Mouse (Mus musculus) adrenal gland, adult 18-20 months (tissue): ENCODE data around the gene Rho. TPM values are rescaled to one million over a fixed set of nuclear protein-coding genes. Genes with fewer than 3 reads are reported as not detected.

ENCODE experiments used
- DNase-seq, 2 experiments: peaks; one replicate each; pipeline ENCODE4 v3.0.0; 2021 to 2022; ENCODE audit warnings: low spot score in 2 of 2
- total RNA-seq, 2 experiments: library from RNA; stranded (reverse); gene quantifications; 1 replicate in 1 of 2; 2 replicates in 1 of 2; pipeline ENCODE4 v1.2.3; 2021

Gene Rho
- total RNA-seq, 2 experiments from 2014 or later, result 0.26 to 0.40 TPM

DNA sequence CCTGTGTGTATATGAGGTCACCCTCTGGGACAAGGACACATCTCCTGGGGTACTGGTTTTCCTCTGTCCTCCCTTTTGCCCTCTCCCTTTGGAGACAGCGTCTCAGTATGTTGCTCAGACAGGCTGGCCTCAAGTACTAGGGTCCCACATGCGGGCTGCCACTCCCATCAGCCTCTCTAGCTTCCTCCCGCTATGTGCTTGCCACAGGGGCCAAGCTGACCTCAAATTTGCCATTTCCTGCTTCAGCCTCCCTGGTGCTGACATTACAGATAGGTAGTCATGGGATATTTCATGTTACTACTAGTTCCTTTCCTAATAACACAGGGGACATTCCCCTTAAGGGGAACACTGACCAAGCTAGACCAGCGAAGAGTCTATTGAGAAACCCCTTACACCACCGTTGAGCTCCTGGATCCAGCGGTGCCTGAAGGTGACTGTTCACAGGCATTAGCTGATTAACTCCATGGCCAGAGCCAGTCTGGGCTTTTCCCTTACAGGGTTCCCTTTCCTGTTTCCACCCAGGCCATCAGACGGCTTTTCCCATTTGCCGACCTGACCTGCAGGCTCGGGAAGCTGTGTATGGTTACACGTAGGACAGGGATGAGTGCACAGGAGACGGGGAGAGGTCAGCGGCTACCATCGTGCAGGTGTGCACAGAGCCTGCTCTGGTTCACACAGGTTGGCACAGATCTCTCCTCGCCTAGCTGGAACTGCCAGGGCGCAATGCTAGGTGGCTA is 41.8 kb downstream of the Rho start:
- no peak for DNase-seq

DNA sequence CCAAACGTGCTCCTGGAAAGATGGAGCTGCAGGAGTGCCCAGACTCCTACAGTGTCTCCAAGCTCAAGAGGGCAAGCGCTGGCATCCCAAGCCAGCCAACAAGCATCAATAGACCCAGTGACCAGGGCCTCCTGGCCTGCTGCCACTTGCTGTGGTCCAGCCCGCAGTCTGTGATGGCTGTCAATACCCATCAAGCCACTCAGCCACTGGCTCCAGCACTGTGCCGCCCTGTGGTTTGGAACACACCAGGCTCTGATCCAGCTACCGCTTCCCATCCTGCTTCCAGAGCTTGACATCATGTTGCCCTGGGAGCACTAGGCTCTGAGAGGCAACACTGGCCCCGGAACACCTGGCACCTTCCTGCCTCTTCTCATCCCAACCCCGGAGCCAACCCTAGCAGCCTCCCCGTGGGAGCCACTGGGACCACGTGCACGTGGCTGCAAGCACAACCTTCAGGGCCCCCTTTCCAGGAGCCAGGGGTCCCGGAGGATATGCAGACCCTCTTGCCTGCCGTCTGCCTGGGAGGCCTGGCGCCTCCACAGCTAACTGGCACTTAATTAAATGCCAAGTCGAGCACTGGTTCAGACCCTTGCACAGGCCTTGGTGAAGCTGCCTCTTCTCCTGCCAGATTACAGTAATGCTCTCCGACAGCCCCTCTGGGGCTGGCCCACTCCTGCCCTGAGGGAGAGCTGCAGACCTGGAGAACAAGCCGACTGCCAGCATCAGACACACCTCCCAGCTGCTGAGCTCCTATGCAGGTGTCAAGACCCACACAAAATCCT is 42.5 kb downstream of the Rho start:
- no peak for DNase-seq

GRCm38 (mm10) chr6:115975606-115976005 is 44.1 kb downstream of the Rho start:
- DNase-seq, result no peak

- DNase-seq, result no peak
Observed at GRCm38 (mm10) chr6:115977810-115978209, 46.3 kb downstream of the Rho start.

GRCm38 (mm10) chr6:115978596-115978995 is 47.0 kb downstream of the Rho start:
- DNase-seq, result no peak

GRCm38 (mm10) chr6:115982889-115983288 is 51.3 kb downstream of the Rho start:
- DNase-seq, result no peak

DNA sequence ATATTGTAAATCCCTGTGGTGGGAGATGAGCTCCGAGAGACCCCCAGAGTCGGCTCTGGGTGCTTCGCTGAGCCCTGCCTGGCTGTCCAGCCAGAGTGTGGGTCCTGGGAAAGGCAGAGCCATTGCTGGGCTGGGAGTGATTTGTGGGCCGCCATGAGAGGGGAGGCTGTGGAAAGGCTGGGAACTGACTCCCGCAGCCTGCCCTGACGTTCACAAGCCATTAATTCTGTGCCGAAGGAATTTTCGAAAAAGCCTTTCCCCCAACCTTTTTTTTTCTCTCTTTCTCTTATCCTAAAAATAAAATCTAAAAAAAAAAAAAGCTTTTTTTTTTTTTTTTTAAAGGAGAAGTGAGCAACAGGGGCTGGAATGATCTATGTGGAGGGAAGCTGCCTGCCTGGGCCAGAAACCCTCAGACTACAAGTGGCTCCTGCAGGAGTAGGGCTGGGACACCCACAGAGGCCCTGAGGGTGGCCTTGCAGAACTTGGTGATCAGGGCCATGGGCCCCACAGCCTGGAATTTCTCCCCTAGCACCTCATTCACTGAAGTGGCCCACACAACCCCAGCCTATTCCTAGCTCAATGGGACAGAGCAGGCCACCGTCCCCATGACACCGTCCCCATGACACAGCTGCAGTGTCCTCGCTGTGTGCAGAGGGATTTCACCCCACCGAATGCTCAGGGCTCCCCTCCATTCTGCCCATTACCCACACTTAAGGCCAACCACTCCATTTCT is 51.9 kb downstream of the Rho start:
- no peak for DNase-seq

DNA sequence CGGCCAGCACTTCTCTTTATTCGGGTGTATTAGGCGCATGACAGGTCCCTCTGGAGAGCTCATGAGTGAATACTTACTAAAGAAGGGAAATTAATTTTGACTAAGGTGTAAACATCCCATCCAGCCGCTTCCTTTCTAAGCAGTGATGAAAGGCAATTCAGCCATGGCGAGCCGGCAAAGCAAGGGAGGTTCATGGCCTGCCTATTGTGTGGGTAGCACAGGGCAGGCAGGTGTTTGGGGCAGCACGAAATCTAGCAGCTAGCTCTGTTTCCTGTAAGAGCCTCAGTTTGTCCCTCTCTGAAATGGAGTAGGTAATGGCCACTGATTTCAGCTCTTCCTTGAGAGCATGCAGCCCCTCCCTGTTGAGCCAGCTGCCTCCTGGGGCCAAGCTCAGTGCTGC is 53.0 kb downstream of the Rho start:
- DNase-seq, result no peak

DNA sequence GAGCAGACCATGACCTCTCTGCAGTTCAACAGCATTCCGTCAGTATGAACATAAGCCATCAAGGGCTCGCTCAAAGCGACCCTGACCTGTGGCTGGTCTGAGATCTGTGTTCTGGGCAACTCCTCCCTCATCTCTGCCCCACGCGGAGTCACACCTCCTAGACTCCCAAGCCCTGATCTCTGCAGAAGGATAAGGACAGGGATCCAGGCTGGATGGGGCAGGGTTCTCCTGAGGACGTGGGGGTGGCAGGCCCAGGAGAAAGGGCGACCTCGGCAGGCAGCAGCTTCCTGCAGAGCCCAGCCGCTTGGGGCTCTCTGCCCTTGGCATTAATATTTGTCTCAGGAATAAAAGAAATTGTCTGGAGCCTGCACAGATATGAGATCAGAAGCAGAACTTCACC is 54.1 kb downstream of the Rho start:
- DNase-seq, result no peak

DNA sequence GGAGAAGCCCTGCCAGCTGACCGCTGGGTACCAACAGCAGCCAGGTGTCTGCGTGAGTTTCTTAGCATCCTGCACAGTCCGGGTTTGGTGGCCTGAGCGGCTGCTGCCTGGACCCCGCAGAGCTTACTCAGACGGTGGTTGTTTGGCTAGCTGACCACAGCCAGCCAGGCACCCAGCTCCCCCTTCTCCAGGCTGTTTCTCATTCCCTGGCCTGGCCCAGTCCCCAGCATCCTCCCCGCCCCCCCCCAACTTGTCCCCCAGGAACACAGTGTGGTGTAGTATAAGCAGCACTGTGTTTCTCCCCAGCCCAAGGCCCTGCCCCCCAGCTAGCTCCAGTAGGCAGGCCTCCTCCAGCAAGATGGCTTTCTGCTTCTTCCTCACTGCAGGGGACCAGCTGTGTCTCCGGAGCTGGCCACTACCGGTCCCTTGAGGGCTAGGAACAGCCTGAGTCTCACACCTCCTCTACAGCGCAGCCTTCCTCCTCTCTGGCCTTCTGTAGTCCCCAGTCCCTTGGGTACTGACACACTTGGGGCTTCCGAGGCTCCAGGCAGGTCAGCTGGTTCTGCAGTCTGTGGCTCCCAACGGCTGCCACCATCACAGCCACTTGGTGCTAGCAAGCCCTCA is 55.0 kb downstream of the Rho start:
- no peak for DNase-seq

DNA sequence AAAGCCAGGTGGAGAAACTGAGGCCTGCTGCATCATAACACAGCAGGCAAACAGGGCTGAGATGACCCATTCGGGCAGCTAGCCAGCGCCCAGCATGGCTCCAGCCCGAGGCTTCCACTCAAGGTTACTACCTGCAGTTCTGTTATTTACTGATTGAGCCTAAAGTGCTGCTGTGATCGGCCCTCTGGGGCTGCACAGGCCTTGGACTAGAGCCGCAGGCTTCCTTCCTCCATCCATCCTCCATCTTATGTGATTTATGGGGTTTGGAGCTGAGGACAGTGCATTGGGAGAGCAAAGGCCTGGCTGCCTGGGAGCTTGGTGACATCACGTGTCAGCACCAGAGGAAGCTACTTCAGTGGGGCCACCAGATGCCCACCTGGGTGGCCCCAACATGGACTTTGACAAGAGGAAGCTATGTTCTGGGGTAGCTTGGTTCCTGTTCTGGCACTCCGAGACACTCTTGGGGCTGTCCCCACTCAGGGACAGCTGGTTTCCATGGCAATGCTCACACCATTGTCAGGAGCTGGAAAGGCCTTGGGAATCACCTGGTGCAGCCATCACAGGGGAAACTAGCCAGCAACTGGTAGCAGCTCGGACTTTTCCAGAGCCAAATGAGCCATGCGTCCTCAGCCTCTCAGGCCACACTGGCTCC is 55.7 kb downstream of the Rho start:
- peak in 1 of 2 experiments; percentile 60 for DNase-seq

GRCm38 (mm10) chr6:115989032-115989431 is 57.5 kb downstream of the Rho start:
- no peak for DNase-seq

GRCm38 (mm10) chr6:115989607-115990006 is 58.1 kb downstream of the Rho start:
- DNase-seq, result no peak

Other genes starting within 250 kb of the Rho start
- under 1 TPM; 0.43 to 0.45 TPM for gene Tmem40, start 169.3 kb upstream of the Rho start, total RNA-seq
- gene Cand2, start 157.2 kb upstream of the Rho start, total RNA-seq, result 1 to 10 TPM; 5.8 to 9.5 TPM
- 1,000 to 10,000 TPM; 1,000 to 1,116 TPM for gene Rpl32, start 123.0 kb upstream of the Rho start, total RNA-seq
- gene Efcab12, start 93.3 kb upstream of the Rho start, total RNA-seq, result under 1 TPM; 0.58 to 0.80 TPM
- 1 to 10 TPM; 1.6 to 2.0 TPM for gene Mbd4, start 78.4 kb upstream of the Rho start, total RNA-seq
- gene Ift122, start 78.3 kb upstream of the Rho start, total RNA-seq, result 10 to 100 TPM; 14.7 to 15.1 TPM
- not detected for gene H1foo, start 13.2 kb downstream of the Rho start, total RNA-seq
- 100 to 1,000 TPM; 116 to 135 TPM for gene Plxnd1, start 63.3 kb downstream of the Rho start, total RNA-seq